Mouse (Mus musculus) CH12.LX (cell line): ENCODE measurements around the gene Man2a1. TPM values are rescaled to one million over a fixed set of nuclear protein-coding genes. Genes with fewer than 3 reads are reported as not detected.

Experiments
- DNase-seq: peaks from one replicate; pipeline ENCODE4 v3.0.0-alpha.2; 2013; ENCODE audit errors: extremely low read depth
- H3K27ac ChIP-seq: 2 replicates; pipeline ENCODE4 v1.5.1; 2012; ENCODE audit warnings: low read depth, mild to moderate bottlenecking, control low read depth, moderate library complexity; ENCODE audit not compliant: insufficient read depth
- H3K27me3 ChIP-seq: replicated peaks from 2 replicates; pipeline ENCODE3; 2012; ENCODE audit warnings: inconsistent platforms
- H3K36me3 ChIP-seq, 2 experiments: replicated peaks in 1 of 2; 2 replicates each; pipeline versions ENCODE3 to v1.6.1; 2012; ENCODE audit warnings: inconsistent platforms in 1 of 2, low read length in 1 of 2, mild to moderate bottlenecking in 1 of 2, mixed read lengths in 1 of 2, moderate library complexity in 1 of 2; ENCODE audit not compliant: control insufficient read depth in 1 of 2, insufficient read depth in 1 of 2
- H3K4me1 ChIP-seq, 2 experiments: 2 replicates each; pipeline ENCODE4 v1.6.1; 2012; ENCODE audit warnings: inconsistent platforms in 1 of 2, moderate library complexity in 1 of 2; ENCODE audit not compliant: insufficient read depth in 2 of 2, control insufficient read depth in 1 of 2
- H3K4me2 ChIP-seq: 2 replicates; pipeline ENCODE4 v1.6.1; 2012; ENCODE audit warnings: low read depth, mild to moderate bottlenecking, control low read depth; ENCODE audit not compliant: poor library complexity, insufficient read depth, severe bottlenecking
- H3K4me3 ChIP-seq, 3 experiments: fragments of 150-350 bp in 1 of 3; sonication (generic) in 1 of 3; replicated peaks in 1 of 3; 2 replicates each; pipeline versions ENCODE3 to v1.5.1; 2011 to 2012; ENCODE audit warnings: low read depth in 2 of 3, low read length in 2 of 3, mild to moderate bottlenecking in 2 of 3, moderate library complexity in 2 of 3, control low read depth in 1 of 3, improper control_type of control experiment in 1 of 3, inconsistent platforms in 1 of 3, mixed read lengths in 1 of 3; ENCODE audit not compliant: poor library complexity in 1 of 3
- H3K79me2 ChIP-seq: replicated peaks from 2 replicates; pipeline ENCODE4 v1.6.1; 2012; ENCODE audit warnings: mild to moderate bottlenecking, moderate library complexity; ENCODE audit not compliant: control insufficient read depth, poor library complexity, insufficient read depth, severe bottlenecking; ENCODE audit errors: extremely low read depth
- H3K9ac ChIP-seq: 2 replicates; pipeline ENCODE4 v1.6.1; 2012; ENCODE audit warnings: low read depth, mild to moderate bottlenecking, control low read depth, moderate library complexity; ENCODE audit not compliant: insufficient read depth
- H3K9me3 ChIP-seq: replicated peaks from 2 replicates; pipeline ENCODE3; 2012; ENCODE audit warnings: low read length, inconsistent platforms, mixed read lengths
- CTCF ChIP-seq, 2 experiments: IDR thresholded peaks in 1 of 2; conservative IDR thresholded peaks in 1 of 2; 2 replicates each; pipeline ENCODE4 v1.5.1; 2011 to 2012; ENCODE audit warnings: low read depth in 2 of 2, low read length in 2 of 2, improper control_type of control experiment in 1 of 2, inconsistent platforms in 1 of 2, mild to moderate bottlenecking in 1 of 2, moderate library complexity in 1 of 2
- E2F4 ChIP-seq: IDR thresholded peaks from 2 replicates; pipeline ENCODE4 v1.6.1; 2011; ENCODE audit warnings: low read depth, low read length, improper control_type of control experiment; ENCODE audit not compliant: insufficient replicate concordance
- EP300 ChIP-seq: IDR thresholded peaks from 2 replicates; pipeline ENCODE4 v1.6.1; 2011; ENCODE audit warnings: low read length, improper control_type of control experiment
- ETS1 ChIP-seq: conservative IDR thresholded peaks from 2 replicates; pipeline ENCODE4 v1.6.1; 2012; ENCODE audit warnings: low read depth, mild to moderate bottlenecking, inconsistent platforms, low read length, improper control_type of control experiment, moderate library complexity
- GABPA ChIP-seq: IDR thresholded peaks from 2 replicates; pipeline ENCODE4 v1.6.1; 2012; ENCODE audit warnings: low read depth, low read length, improper control_type of control experiment, inconsistent platforms; ENCODE audit not compliant: insufficient replicate concordance
- IRF4 ChIP-seq: IDR thresholded peaks from 2 replicates; pipeline ENCODE4 v1.6.1; 2014; ENCODE audit warnings: low read depth, mild to moderate bottlenecking, inconsistent platforms, low read length, improper control_type of control experiment
- JUN ChIP-seq: IDR thresholded peaks from 2 replicates; pipeline ENCODE4 v1.6.1; 2011; ENCODE audit warnings: low read depth, mild to moderate bottlenecking, low read length, improper control_type of control experiment, moderate library complexity; ENCODE audit not compliant: insufficient read depth
- KAT2A ChIP-seq: IDR thresholded peaks from 2 replicates; pipeline ENCODE4 v1.6.1; 2012; ENCODE audit warnings: low read length, improper control_type of control experiment, inconsistent platforms; ENCODE audit not compliant: insufficient replicate concordance
- MAZ ChIP-seq: IDR thresholded peaks from 2 replicates; pipeline ENCODE4 v1.6.1; 2012; ENCODE audit warnings: low read depth, mild to moderate bottlenecking, inconsistent platforms, low read length, improper control_type of control experiment, moderate library complexity
- PAX5 ChIP-seq: IDR thresholded peaks from 2 replicates; pipeline ENCODE4 v1.6.1; 2012; ENCODE audit warnings: low read length, inconsistent platforms, mixed read lengths
- SIN3A ChIP-seq: IDR thresholded peaks from 2 replicates; pipeline ENCODE4 v1.6.1; 2012; ENCODE audit warnings: low read length, improper control_type of control experiment, inconsistent platforms
- SMC3 ChIP-seq: IDR thresholded peaks from 2 replicates; pipeline ENCODE4 v1.6.1; 2011; ENCODE audit warnings: low read depth, low read length, improper control_type of control experiment
- USF2 ChIP-seq: conservative IDR thresholded peaks from 2 replicates; pipeline ENCODE4 v1.6.1; 2011; ENCODE audit warnings: low read depth, low read length, improper control_type of control experiment
- ZNF384 ChIP-seq: IDR thresholded peaks from 2 replicates; pipeline ENCODE4 v1.6.1; 2012; ENCODE audit warnings: low read depth, low read length, improper control_type of control experiment, inconsistent platforms
- dilution Hi-C: fragments of 300-500 bp; cut with MboI; formaldehyde crosslinking; loops from 2 replicates; pipeline ENCODE4 v1.14.3; 2020; ENCODE audit warnings: low sequenced_read_pairs; ENCODE audit not compliant: extremely low pct_unique_long_range_greater_than_20kb, extremely low pct_ligation_motif_present
- in situ Hi-C: fragments of 300-500 bp; cut with MboI; formaldehyde crosslinking; loops from 3 replicates; pipeline ENCODE4 v1.14.3; 2019; ENCODE audit warnings: low sequenced_read_pairs, low pct_ligation_motif_present, low pct_unique_long_range_greater_than_20kb, mixed read lengths
- polyA plus RNA-seq: library from polyadenylated mRNA; unstranded; fragments of >175 nt; gene quantifications from 2 replicates; pipeline ENCODE4 v1.2.1, GENCODE M21; 2012; ENCODE audit warnings: low read depth; ENCODE audit not compliant: insufficient read length
- total RNA-seq, 2 experiments: library from RNA; depleted of rRNA; stranded (reverse); fragments of 300-350 nt in 1 of 2; fragments of >200 nt in 1 of 2; gene quantifications; 2 replicates each; pipeline ENCODE4 v1.2.3; 2012 to 2014

The Man2a1 gene
- total and polyA plus RNA-seq, 3 experiments = 7.9 to 15.4 (median 11.9) TPM

DNA sequence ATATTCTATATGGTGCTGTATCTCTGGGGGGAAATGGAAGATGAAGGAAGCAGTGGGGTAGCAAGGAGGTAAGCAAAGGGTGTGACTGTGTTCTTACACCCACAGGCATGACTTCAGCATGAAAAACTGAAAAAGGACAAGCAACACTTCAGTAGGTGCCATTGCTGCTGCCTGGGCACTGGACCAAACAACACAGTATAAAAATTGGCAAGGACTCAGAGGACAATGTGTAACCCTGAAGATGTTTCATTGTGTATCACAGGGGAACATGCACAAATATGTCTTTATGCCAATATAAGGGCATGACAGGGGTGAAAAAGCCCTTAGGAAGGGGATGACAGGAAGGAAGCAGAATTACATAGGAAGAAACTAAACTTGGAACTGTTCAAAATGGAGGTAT is 172.1 kb downstream of the Man2a1 start:
- H3K27me3 ChIP-seq = no peaks in the 10 kb centered on the region
- no peaks in the 10 kb centered on the region for H3K36me3 ChIP-seq
- TF ChIP-seq KAT2A (no peak), USF2 (no peak), SIN3A (no peak), CTCF (conservative IDR thresholded peaks at IDR 0.05 in 1 of 2, IDR thresholded peaks at IDR 0.05 in 1 of 2; ENCODE audit: low read depth in 2 of 2, low read length in 2 of 2) (no peak), GABPA (no peak), JUN (no peak), PAX5 (no peak), E2F4 (no peak), MAZ (no peak), IRF4 (no peak), EP300 (no peak)
- in situ Hi-C loops = no loop called here
- no peaks in the 10 kb centered on the region for H3K79me2 ChIP-seq
- no peak overlapping the region for H3K4me3 ChIP-seq
- dilution Hi-C loops = no loop called here
- H3K9me3 ChIP-seq = no peaks in the 10 kb centered on the region
- no peak overlapping the region for H3K4me2 ChIP-seq
- H3K4me1 ChIP-seq = peaks cover 0 to 3% of the 10 kb centered on the region in 2 experiments; a peak in 1 of 4 replicates
- no peak overlapping the region for H3K27ac ChIP-seq
- H3K9ac ChIP-seq = no peak overlapping the region
- DNase-seq = no peak

DNA sequence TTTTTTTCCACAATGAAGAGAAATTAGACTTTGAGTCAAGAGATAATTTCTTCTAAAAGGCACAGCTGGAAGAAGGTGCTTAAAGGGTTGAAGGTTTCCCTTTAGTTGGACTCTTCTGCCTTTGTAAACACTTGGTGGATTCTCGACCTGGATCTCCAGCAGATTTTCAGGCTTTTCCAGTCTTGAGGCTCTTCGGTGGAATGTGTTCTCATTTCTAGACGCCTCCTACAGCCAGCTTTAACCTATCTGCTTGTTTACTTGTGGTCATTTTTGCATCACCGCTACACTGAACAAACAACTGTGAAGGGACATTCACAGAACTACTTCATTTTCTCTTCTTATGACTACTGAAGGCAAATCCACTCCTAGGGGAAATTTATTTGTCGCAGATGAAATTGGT is 173.7 kb downstream of the Man2a1 start:
- in situ Hi-C loops = no loop called here
- Histone ChIP-seq H3K9me3 (no peaks in the 10 kb centered on the region), H3K4me1 (peaks cover 0 to 3% of the 10 kb centered on the region in 2 experiments; a peak in 1 of 4 replicates), H3K9ac (no peak overlapping the region), H3K4me2 (no peak overlapping the region), H3K36me3 (no peaks in the 10 kb centered on the region), H3K27ac (no peak overlapping the region), H3K4me3 (no peak overlapping the region), H3K27me3 (no peaks in the 10 kb centered on the region), H3K79me2 (no peaks in the 10 kb centered on the region)
- no peak for DNase-seq
- dilution Hi-C loops = no loop called here
- TF ChIP-seq SMC3 (no peak), USF2 (no peak)

DNA sequence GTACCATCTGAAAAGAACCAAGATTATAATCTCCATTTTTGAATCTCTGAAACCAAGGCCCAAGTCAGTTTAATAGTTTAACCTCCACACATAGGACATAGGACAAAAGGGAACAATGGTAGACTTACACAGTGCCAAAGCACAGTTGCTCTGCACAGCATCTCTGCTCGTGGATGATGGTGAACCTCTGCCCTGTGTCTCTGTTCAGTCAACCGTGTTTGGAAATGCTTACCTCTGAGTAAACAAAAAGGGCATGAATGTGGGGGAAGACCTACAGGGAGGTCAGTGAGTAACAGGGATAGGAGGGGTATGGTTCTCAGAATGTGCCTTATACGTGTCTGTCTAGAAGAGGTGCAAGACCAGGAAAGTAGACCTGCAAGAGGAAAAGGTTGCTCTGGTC is 177.8 kb downstream of the Man2a1 start:
- Histone ChIP-seq H3K79me2 (no peaks in the 10 kb centered on the region), H3K4me3 (no peak overlapping the region), H3K36me3 (no peaks in the 10 kb centered on the region), H3K27ac (no peak overlapping the region), H3K9ac (no peak overlapping the region), H3K27me3 (no peaks in the 10 kb centered on the region), H3K4me2 (no peak overlapping the region), H3K4me1 (peaks cover 6 to 10% of the 10 kb centered on the region in 2 experiments; a peak in 2 of 4 replicates), H3K9me3 (no peaks in the 10 kb centered on the region)
- no peak for TF ChIP-seq SMC3
- TF ChIP-seq ETS1 = no peak
- TF ChIP-seq EP300 = no peak
- no peak for TF ChIP-seq ZNF384
- in situ Hi-C loops = no loop called here
- DNase-seq = no peak
- dilution Hi-C loops = no loop called here
